22 mouse cellular contexts compared by ENCODE assay signal in the genomic region with DNA sequence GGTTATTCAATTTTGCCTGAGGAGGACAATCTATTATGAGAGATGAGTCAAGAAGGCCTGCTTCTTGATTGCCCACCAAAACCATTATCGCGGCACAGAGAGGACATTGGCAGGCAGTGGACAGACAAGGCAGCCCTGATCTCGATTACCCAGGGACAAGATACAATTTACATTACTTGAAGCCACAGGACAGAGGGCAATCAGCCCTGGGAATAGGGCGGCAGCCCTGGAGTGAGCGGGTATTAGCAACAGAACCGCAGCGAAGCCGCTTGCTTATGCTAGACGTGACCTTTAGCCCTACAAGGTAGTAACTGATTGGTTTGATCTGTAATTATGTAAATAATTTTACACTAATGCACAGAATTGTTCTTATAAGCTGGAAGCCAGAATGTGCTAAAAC.
"Had no signal": no experiment of that assay in that cellular context is flagged by ENCODE, and none has a peak within 500 bp of the region (broad histone marks: within the 10 kb centered on the region; RNA-seq: fewer than 3 reads in every experiment).

No protein-coding gene starts in this region.

- H3K4me2 ChIP-seq: kidney, embryonic 15.5 days; limb, embryonic 15.5 days; liver, embryonic 11.5 days; midbrain, embryonic 13.5 days; neural tube, embryonic 13.5 days had no signal

- H3K27ac ChIP-seq: kidney, embryonic 15.5 days; left cerebral cortex, adult 2 months; limb, embryonic 15.5 days; liver, embryonic 14.5 days; macrophage; midbrain, embryonic 13.5 days; neural tube, embryonic 13.5 days had no signal

- ATAC-seq: liver, postnatal 0 days; lung, postnatal 0 days; midbrain, embryonic 13.5 days had no signal

- DNase-seq: kidney, adult 11 months; kidney, adult 8-10 months; kidney, postnatal 10 days; kidney, postnatal 36 days; layer of hippocampus, postnatal 36 days; liver, postnatal 0 days; lung, embryonic 14.5 days; retina, postnatal 1 day; right cerebral cortex, postnatal 25 days; spleen, adult 18-20 months; thymus, adult 18-20 months; thymus, postnatal 36 days had no signal

- H3K4me1 ChIP-seq: kidney, embryonic 15.5 days; limb, embryonic 15.5 days; neural tube, embryonic 13.5 days had no signal

- H3K9ac ChIP-seq: kidney, embryonic 15.5 days; limb, embryonic 15.5 days; liver, embryonic 14.5 days; liver, postnatal 0 days; lung, embryonic 14.5 days; midbrain, embryonic 13.5 days; neural tube, embryonic 13.5 days had no signal

- H3K9me3 ChIP-seq: kidney, embryonic 15.5 days; limb, embryonic 15.5 days; midbrain, embryonic 13.5 days; neural tube, embryonic 13.5 days had no signal

- H3K4me3 ChIP-seq: kidney, embryonic 15.5 days; left cerebral cortex, adult 2 months; limb, embryonic 15.5 days; midbrain, embryonic 13.5 days; myocyte; neural tube, embryonic 13.5 days had no signal

- H3K27me3 ChIP-seq: kidney, embryonic 15.5 days; midbrain, embryonic 13.5 days; neural tube, embryonic 13.5 days had no signal

- H3K36me3 ChIP-seq: kidney, embryonic 15.5 days; limb, embryonic 15.5 days; midbrain, embryonic 13.5 days; neural tube, embryonic 13.5 days had no signal
